Mouse (Mus musculus): ENCODE measurements at regions not wholly inside any gene's neighbourhood (a gene's known extent, or its start where the extent isn't known, plus 50 kb on each side); places are given as distances from the start of the nearest gene placed in this dataset.

DNA sequence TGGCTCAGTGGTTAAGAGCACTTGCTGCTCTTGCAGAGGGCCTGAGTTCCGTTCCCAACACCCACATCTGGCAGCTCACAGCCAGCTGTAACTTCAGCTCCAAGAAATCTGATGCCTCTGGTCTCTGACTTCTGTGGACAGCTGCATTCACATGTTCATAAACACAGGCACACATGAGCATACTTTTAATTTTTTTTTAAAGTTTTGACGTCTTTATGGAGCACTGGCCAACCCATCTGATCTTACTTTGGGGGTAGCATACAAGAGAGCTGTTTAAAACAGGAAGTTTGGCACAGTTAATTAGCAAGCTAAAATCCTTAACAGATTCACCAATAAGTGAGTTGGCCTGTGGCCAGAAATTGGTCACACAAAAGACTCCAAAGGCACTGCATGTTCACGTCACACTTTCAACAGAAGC is 81.2 kb upstream of the Atl2 start:
- DNase-seq: no peak

DNA sequence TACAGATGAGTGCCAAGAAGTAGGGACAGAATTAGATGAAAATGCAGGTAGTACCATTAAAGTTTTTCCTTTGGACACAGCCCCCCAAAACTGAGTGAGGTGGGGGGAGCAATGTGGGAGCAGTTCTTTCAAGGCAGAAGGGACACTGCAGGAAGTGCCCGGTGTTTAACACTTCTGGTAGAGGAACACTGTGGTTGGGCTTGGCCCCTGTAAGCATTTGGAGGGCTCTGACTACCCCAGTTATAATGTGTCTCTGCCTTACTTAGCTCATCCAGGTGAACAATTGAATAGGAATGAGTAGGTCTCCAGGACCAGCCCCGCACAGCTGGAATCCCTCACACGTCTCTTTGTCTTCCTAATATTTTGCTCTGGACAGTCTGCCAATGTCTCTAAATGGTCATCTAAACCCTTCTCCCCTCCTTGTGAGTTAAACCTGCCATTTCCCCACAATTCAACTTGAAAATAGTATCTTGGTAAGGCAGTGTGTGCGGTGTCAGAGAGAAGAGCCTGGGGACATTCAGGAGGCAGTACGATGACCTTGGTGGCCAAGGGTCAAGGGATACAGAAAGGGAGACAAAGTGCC is 80.7 kb upstream of the Atl2 start:
- DNase-seq: no peak

DNA sequence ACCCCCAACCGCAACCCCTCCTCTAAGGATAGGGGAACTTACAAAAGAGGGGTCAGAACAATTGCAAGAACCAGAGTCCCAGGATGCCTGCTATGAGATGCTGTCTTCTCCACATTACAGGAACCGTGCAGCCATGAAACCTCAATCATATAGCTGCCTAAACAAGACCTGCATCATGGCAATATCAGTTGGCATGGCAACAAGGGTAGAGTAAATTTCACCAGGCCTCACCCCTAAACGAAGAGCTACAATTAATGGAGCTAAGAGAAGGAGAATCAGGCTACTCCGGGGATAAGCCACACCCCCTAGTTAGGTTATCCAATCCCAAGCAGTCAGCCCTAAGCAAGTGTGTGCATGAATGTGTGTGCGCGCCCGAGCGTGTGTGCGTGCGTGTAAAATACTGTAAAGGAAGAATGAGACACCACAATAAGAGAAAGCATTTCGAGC is 80.1 kb upstream of the Atl2 start:
- DNase-seq: peak; percentile 55

DNA sequence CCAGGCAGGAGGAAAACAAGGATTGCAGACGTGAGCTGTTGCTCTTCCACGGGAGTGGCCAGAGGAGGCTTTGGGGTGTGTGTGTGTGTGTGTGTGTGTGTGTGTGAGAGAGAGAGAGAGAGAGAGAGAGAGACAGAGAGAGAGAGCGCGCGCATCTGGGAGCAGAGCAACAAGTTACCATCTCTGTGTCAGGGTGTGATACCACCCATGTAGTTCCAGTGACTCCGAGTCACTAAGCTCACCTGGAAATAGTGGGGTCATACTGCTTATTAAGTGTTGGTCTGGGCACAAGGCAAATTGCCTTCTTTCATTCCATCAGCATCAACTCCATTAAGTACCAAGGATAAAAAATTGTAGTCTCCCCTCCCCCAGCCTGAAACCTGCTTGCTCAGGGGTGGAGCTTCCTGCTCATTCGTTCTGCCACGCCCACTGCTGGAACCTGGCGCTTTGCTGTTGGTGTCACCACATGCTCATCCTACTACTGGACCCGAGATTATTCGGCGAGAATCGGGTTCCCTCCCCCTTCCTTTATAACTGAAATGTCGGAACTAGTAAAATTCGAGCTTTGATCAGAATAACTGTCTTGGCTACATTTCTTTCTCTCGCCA is 79.3 kb upstream of the Atl2 start:
- DNase-seq: peak; percentile 58

DNA sequence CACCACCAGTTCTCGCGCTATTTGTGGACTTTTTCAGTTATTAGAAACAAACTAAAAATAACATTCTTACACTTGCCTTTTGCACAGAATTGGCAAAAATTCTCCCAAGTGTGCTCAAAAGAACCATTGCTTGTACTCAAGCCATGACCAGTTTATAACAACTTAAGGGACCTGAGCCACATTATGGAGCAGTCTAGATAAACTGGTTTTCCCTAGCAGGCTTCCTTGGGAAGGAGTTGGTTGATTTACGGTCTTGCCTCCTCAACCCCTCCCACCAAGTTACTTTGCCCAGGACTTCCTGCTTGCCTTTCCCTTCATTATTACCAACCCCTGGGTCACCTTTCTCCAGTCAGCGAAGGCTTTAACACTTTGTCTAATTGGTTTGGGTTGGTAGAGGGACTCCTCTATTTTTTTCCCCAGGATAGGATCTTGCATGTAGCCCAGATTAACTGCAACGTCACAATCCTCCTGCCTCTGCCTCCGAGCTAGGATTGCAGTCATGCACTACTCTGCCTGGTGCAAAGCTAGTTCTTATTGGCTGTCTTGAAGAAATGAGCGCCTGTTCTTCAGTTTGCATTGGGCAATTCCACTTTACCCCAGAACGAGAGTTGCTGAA is 75.9 kb upstream of the Atl2 start:
- no peak for DNase-seq

DNA sequence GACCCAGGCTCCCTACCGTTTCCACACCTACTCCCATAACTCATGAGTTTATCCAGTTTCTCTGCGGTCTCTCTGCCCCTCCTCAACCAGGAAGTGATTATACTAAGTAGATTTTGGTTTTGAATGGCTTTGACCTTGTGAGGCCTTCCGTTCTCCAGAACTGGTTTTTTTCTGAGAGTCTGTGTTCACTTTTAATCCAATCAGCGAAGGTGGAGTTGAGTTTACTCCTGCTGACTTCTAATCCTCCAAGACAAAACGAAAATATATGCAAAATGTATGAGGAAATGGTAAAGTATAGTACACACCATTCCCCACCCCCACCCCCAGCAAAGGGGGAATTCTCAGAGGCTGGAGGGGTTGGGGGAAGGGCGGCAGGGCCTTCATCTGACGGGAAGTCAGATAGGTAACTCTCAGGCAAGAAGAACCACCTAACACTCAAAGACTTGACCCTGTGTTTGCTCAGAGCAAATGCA is 73.6 kb upstream of the Atl2 start:
- DNase-seq: no peak

DNA sequence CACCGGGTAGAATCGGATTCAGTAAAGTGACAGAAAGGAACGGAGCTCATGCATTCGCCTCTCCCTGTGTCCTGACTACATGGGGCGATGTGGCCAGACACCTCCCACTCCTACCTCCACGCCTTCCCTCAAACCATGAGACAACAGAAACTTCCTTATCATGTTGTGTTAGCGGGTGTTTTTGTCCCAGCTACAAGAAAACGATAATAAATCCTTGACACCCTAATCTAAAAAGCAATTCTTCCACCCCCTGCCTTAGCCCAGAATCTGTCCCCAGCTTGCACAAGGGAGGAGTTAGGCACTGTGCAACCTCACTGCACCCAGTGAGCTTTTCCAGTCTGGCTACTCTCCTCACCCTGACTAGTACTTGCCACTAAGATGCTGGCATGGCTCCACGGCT is 72.9 kb upstream of the Atl2 start:
- no peak for DNase-seq

DNA sequence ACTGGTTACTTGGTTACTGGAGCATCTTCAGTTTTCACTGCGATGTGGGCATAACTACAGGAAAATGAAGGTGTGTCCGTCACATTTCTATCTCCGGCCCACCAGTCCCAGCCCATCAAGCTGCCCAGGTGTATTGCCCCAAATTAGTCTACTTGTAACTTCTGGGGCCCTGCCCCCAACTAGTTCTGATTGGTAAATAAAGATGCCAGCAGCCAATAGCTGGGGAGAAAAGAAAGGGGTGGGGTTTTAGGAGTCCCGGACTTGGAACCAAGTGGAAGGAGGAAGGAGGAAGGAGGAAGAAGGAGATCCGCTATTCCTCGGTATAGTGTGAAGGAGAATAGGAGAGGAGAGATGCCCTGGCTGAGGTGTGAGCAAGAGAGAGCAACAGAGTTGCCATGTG is 71.1 kb upstream of the Atl2 start:
- DNase-seq: no peak

DNA sequence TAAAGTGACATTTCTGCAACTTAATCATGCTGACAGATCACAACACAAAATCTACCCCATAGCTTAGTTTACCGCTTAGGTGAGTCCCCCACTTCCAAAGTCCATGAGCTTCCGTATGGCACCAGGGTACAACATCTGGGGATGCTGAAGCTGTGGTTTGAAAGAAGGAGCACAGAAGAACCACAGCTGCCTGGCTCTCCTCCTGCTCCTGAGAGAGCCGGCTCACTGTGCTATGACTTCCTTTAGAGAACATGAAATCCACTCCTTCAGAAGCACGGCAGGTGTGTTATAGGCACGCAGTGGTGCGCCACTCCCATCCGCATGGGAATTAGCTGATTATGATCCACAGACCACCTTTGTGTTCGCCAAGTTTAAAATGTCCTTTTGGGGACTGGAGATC is 69.7 kb upstream of the Atl2 start:
- DNase-seq: no peak

DNA sequence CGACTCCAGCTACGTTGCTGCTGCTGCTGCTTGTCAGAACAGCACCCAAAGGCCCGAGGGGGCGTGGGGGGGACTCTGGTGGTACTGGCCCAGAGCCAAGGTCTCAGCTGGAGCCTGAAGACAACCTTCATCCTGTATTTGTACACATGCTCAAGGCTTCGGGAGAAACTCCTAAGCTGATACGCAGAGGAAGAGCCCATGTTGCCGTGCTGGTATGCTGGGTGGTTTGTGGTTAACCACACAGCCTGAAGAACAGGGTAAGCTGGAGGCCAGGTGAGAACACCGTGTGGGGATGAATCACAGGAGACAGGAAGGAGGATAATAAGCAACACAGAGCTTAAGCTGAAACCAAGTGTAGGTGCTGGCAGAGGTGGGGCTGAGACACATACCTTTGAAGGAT is 68.9 kb upstream of the Atl2 start:
- peak; percentile 84 for DNase-seq

DNA sequence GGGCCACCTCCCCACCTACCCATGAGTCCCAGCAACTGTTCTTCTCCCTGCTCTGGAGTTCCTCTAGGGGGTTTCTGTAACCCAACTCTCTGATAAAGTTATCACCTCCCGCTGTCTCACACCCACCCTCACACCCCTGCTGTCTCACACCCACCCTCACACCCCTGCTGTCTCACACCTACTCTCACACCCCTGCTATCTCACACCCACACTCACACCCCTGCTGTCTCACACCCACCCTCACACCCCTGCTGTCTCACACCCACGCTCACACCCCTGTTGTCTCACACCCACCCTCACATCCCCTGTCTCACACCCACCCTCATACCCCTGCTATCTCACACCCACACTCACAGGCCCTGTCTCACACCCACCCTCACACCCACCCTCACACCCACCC is 67.4 kb upstream of the Atl2 start:
- DNase-seq: no peak

DNA sequence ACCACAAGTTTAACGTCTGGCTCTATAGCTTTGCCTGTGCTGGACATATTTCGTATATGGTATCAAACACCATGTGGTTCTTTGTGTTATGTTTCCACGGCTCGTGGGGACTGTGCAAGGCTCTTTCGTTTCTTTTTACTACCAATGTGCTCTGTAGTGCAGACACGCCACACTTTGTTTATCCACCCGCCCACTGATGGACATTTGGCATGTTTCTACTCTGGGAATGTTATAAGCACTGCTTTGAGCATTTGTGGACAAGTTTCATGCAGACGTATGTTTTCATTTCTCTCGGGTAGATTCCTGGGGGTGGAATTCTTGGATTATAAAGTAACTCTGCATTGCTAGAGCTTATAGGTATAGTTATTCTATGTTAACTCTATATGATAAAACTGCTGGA is 65.5 kb upstream of the Atl2 start:
- no peak for DNase-seq

DNA sequence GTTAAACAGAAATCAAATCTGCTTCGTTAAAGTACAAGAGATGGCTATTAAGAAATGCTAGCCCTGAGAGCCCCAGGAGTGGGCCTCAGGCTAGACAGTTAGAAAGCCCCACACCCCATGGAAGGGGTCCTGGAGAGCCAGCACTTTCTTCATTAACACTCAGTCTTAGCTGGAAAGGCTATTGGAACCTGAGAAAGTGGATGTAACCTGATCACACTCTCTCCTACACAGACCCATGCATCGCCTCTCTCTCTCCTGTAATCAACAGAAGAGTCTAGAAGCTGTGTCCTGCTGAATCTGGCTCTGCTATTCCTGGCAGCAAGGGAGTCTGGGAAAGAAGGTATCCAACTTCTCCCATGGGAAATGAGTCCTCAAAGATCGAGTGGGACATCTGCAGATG is 64.8 kb upstream of the Atl2 start:
- no peak for DNase-seq

DNA sequence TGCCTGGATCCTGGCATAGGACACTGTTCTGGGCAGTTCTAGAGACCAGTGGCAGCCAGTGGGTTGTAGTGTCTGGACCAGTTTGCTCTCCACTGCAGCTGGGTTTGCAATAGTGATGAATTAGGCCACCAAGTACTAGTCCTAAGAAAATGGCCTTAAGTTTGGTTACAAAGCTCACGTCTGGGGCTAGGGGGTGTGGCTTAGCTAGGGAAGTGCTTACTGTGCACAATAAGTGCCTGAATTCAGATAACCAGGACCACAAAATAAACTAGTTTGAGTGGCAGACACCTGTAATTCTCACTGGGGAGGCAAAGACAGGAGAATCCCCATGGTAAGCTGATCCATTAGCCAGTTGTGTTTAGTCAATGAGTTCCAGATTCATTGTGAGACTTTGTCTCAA is 59.3 kb upstream of the Atl2 start:
- peak; percentile 67 for DNase-seq

DNA sequence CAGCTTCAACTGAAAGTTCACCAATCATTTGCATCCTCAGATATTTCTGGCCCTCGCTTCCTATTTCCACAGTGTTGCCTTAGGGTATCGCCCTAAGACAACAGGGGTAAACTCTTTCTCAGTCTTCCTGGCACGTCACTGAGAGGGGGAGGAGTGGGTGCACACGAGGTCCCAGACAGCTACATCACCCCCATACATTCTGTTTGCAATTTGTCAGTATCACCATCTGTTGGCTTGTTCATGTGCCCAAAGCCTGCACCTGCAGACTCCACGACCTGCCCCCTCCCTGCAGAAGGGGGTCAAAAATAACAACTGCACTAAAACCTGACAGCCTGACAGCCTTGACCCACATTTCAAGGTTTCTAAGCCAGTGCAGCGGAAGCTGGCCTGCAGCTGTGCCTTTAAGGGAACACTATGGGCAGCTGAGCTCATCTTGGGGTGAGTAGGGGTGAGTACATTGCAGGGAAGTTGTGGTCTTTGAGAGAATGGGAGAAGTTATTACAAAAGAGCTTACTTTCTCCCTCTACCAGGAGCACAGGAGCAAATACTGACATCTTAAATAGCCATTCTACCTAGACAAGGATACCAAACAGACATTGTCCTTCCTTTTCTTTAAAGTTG is 58.8 kb upstream of the Atl2 start:
- peak; percentile 83 for DNase-seq

DNA sequence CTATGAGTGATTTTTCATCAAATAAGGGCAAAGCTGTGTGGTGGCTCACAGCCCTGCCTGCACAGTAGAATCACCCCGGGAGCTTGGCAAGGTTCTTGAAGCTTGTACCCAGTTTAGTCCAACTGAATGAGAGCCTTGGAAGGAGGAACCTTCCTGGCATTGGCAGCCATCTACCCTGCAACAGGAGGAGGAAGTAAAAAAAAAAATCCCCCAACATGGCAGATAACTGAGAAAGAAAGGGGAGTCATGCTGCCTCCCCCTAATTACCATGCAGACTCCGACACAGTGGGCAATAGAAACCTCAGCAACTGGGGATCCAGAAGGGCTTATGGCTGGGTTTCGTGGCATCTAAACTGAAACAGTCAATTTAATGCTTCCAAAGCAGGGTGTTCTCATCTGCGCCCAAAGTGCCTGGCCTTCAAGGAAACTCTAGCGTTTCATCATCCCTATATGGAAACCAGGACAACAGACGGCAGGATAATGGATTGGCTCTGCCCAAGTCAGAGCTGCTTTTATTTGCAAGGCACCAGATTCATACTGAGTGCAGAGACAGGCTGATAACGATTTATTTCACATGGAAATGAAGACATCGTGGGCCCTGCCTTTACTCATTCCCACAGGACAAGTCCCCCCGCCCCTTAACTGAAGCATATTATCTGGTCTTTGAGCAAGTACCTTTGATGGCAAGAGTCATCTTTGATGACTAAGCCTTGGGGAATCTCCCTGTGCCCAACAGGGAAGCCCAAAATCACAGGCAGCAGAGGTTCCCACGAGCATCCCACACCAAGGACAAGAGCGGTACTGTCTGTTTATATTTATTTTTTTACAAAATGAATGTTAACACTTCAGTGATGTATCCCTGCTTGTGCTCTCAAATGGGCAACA is 52.9 kb upstream of the Atl2 start:
- no peak for DNase-seq

Data from thymus, postnatal 4 days (tissue).